Mouse (Mus musculus) bone marrow, adult 2 months (tissue): ENCODE measurements around the gene Dvl2.
A peak's percentile ranks its signal among the peaks of the same experiment; 100 is the strongest.

Experiments
- CTCF ChIP-seq: fragments of 200-500 bp; IDR thresholded peaks from 2 replicates; pipeline ENCODE4 v1.5.1; 2011; ENCODE audit warnings: low read length, control low read depth; ENCODE audit not compliant: control insufficient read depth, insufficient read depth
- POLR2A ChIP-seq: fragments of 200-500 bp; IDR thresholded peaks from 2 replicates; pipeline ENCODE4 v1.6.1; 2011; ENCODE audit warnings: low read depth, mild to moderate bottlenecking, control low read depth, low read length, borderline replicate concordance; ENCODE audit not compliant: control insufficient read depth

DNA sequence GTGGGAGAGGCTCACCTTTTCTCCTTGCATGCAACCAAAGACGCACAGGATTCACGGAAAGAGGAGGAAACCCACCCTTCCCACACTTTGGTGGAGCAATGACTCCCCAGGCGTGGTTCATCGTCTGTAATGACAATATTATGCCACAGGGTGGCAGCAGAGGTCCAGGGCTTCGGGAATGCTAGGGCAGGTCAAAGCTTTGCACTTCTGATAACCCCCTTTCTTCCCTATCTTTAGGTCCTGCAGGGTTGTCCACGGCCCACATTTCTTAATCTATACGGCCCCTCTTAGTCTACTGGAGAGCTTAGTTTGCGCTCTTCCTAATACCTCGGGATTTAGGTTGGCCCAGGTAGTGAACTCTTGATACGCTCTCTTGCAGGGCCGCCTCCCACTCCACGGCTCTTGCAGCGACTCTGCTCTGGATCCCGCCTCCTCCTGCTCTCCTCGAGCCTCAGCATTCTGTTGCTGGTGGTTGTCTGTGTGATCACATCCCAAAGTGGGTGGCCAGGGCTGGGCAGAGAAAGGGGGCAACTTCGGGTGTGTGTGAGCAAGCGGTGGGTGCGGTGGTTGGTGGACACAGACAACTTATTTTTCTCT, 55.3 kb downstream of the Dvl2 start:
- TF ChIP-seq CTCF (peak; percentile 95), POLR2A (no peak)
